Mouse (Mus musculus) fat pad, adult 2 months (tissue): ENCODE data around the gene Slc9a1.

Experiments used
- DNase-seq: peaks from one replicate; pipeline ENCODE4 v3.0.0-alpha.2; 2011; ENCODE audit warnings: low read depth, low spot score; ENCODE audit errors: extremely low read depth

Gene Slc9a1

DNA sequence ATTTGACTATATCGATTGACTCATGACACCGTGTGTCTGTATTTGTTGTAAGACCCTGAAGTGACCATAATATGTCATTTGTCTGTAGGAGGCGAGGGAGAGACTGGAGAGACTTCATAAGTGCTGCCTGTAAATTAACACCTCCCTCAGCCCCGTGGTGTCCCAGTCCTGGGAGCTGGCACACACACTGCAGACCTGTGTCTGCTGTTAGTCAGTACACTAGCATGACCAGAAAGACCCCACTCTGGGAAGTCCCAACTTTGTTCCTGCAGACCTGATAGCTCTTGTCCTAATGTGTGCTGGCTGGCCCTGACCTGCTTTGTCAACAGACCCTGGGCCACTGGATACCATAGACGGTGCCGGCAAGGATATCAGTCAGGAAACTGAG is 2.8 kb downstream of the Slc9a1 start:
- DNase-seq: no peak

- no peak for DNase-seq
Observed at GRCm38 (mm10) chr4:133374011-133374410, 4.5 kb downstream of the Slc9a1 start.

- no peak for DNase-seq
Observed at GRCm38 (mm10) chr4:133375812-133376577, 6.5 kb downstream of the Slc9a1 start.

DNA sequence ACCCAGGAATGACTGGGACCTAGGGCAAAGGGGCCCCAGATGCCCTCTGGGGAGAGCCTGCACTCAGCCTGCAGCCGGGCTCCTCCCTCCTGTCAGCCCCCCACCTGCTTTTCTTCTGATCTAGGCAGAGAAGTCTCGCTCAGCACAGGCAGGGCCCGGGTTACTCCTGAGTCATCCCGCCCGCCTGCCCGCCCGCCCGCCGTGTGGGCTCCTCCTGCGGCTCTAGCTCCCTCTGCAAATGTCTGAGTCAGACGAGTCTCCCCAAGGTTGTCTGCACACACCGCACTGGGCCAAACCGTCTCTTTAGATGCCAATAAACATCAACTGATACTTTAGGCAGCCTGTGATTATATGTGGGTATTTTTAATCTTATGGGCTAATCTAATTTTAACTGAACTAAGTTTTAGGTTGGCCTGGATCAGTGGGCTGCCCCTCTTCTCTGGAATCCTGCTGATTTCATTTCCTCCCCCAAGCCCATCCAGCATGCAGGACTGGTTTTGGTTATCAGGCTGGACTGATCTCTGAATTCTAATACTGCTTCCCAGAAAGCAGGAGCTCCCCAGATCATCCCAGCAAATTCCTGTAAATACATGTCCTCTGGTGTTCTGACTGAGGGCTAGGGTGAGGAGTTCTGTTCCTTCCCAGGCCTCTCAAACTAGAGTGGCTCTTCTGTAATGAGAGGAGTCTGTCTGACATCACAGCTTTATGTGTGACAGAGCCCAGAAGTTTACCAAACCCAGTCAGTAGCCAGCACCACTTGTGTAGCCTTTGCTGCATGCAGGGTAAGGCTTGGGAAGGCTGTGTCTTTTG is 8.9 kb downstream of the Slc9a1 start:
- no peak for DNase-seq

GRCm38 (mm10) chr4:133379046-133379347 is 9.5 kb downstream of the Slc9a1 start:
- no peak for DNase-seq

DNA sequence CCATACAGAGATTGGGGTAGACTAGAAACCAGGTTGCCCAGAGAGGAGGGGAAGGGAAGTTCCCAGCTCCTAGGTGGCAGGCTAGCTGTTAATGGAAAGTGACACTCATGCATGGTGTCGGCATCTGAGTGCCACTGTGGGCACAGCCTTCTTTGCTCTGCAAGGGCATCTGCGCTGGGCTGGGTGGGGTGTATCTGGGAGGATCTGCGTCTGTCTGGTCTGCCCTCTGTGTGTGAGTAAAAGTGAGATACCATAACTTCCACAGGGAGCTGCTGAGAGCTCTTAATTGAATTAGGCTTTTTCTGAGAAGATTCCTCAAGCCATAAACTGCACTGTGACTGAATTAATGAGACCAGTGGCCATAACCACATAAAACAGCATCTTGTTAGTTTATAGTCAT is 10.4 kb downstream of the Slc9a1 start:
- DNase-seq: no peak

GRCm38 (mm10) chr4:133380532-133380931 is 11.0 kb downstream of the Slc9a1 start:
- no peak for DNase-seq

DNA sequence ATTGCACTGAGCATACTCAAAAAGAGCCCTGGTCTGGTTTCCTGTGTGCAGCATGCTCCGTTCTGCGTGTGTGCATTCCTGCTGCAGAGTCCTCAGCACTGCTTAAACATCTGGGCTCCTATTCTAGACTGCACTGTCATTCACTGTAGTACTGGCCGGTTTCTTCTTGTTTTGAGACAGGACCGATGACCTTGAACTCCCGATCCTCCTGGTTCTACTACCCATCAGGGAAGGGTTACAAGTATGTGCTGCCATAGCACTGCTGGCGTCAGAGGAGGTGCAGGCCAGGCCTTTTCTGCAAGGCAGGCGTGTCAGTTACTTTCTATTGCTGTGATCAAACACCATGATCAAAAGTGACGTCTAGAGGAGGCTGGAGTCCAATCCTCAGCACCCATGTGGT is 11.6 kb downstream of the Slc9a1 start:
- no peak for DNase-seq

GRCm38 (mm10) chr4:133386061-133386797 is 16.7 kb downstream of the Slc9a1 start:
- no peak for DNase-seq

GRCm38 (mm10) chr4:133387053-133387452 is 17.5 kb downstream of the Slc9a1 start:
- DNase-seq: no peak

DNA sequence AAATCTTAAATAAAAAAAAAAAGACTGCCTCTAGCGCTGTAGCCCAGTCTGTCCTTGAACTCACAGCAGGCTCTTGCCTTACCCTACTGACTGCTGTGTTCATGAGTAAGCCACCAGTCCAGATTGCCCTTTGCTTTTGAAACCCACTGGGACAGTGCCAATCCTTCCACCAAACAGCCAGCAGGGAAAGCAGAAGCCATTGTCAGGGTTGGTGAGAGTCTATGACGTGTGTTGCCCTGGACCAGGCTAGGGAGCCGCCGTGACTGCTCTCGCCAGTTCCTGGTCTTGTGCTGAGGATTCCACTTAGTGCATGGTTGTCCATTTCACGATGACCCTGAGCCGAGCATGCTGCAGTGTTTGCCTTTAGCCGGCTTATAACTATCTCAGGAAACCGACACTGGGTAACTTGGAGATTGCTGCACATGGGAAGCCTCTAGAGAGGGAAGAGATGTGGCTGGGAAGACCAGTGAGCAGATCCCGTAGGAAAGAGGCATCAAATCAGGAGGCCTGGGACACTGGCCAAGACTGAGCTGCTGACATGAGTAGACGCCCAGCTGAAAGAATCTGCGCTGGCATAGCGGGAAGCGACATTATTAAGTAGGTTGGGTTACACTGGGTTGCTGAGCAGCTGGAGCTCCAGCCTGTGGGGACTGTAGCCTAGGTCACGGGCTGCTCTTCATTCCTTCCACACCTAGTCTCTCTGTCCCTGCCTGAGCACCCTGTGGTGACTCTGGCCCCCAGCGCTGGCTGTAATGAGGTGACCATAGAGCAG is 19.5 kb downstream of the Slc9a1 start:
- DNase-seq: no peak

DNA sequence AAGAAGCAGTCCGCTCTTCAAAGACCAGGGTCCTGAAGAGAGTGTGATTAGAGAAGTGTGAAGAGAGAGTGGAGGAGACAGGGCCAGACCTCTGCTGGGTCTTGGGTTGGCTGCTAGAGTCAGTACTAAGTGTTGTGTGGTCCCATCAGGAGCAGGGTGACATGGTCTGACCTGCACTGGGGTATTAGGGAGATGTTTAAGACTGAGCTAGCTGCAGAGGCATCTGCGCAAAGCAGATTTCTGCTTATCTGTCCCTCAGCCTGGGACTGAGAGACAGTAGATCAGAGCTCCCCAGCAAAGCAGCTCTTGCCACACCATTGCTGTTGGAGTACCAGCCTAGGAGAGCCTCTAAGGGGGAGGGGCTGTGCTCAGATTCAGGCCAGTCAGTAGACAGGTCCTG is 20.5 kb downstream of the Slc9a1 start:
- DNase-seq: no peak

DNA sequence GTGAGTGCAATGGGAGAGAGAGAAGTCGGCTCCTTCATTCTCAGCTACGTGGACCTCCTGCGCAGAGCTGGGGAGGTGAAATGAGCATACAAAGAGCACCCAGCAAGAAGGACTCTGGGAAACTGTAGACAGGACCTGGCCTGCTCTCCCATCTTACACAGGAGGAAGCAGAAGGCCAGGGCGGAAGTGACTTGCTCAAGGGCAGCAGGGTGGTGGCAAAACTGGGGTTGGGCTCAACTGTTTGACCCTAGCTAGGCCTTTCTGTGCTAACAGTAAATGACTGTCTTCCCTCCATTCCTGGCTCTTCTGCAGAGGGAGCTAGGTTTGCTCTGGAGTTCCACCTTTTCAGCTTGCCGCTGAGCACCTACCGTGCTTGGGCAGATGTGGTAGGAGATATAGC is 21.1 kb downstream of the Slc9a1 start:
- DNase-seq: no peak

DNA sequence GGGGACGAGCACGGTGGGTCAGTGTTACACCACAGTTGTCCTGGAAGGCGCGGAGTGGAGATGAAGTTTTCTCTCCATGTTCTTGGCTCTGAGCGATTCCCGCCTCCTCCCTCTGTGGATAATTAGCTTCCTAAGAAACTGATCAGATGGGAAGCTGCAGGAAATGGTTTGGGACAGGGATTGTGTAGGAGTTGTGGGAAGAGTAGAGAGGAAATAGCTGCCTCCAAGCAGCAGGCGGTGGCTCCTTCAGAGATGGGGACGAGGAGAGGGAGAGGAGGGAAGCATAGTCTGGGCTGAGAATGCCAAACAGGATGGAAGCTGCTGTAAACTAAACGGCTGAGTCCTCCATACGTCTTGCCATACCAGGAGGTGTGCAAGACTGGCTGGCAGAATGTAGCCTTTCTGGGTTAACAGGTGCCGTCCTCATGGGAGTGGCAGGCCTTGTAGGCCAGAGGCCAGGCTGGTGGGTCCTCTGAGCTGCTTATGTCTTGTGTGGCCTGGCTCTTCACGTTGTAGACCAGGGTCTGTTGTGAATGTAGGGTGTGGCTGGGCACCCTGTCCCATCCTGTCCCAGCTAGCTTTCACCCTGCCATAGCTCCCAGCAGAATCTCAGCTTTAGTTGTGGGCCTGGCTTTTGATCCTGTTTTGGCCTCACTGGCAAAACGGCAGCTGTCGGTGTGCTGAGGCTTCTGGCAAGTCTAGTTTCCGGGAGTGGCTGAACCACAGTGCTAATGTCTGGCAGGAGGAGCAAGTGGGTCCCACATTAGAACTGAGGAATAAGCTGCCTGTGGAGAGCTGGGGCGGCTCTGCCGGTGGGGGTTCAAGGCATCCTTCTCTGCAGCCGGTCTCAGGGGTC is 21.9 kb downstream of the Slc9a1 start:
- DNase-seq: no peak

GRCm38 (mm10) chr4:133394981-133395573 is 25.6 kb downstream of the Slc9a1 start:
- DNase-seq: no peak

DNA sequence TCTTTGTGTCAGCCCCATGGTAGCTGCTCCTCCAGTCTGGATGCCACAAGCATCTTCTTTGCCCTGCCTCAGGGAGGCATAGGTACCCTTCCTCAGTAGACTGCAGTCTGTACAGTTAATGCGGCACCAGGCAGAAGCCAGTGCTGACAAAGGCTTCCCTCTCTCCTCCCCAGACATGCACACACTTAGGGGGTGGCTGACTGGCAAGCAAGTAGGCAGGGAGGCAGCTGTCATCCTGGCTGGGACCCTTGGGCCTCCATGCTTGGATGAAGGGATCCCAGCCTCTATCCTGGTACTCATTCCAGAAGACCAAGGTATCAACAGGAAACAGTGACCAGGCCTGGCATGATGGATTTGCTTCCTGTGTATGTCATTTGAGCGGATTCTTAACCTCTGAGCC is 26.6 kb downstream of the Slc9a1 start:
- DNase-seq: no peak

DNA sequence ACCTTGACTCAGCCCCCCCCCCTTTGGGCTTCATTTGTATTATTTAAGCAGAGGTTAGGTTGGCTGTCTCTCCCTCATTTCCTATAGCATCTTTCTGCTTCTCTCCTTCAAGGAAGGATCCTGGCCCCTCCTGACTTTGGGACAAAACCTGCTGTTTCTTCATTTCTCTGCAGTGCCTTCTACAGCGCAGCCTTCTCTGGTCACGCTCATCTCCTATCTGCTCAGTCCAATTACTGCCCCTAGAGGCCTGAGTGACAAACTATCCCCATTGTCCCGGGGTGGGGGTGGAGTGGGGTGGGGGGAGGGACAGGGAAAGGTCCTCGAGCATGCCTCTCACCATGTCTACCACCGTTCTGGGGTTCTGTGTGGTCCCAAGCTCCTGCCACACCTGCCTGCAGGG is 27.8 kb downstream of the Slc9a1 start:
- no peak for DNase-seq

- DNase-seq: no peak
Observed at GRCm38 (mm10) chr4:133397961-133398360, 28.5 kb downstream of the Slc9a1 start.

- DNase-seq: no peak
Observed at GRCm38 (mm10) chr4:133398619-133399018, 29.1 kb downstream of the Slc9a1 start.

DNA sequence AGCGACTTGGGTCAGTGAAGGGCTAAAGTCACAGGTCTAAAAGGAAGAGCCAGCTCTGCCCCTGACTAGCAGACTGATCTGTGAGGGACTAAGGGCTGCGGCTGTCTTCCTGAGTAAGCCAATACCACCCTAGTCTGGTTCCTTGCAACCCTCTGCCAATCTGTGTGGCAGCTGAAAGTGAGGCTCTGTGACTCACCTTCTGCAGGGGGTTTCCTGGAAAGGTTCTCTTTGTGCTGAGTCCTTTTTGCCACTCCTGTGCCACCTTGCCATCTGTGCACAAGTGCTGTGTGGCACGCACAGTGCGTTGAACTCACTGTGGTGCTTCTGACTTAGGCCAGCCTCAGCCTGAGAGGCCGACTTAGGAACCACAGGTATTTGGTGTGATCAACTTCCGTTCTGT is 30.0 kb downstream of the Slc9a1 start:
- DNase-seq: no peak
